Mouse (Mus musculus) spleen, embryonic (tissue): ENCODE measurements at regions not wholly inside any gene's neighbourhood (a gene's known extent, or its start where the extent isn't known, plus 50 kb on each side); places are given as distances from the start of the nearest gene placed in this dataset.
"Not testable (repeated sequence)": the region's sequence is repeated elsewhere in the genome, so short reads cannot be mapped to it uniquely, and the experiment has no call there.

ENCODE experiments used
- CTCF ChIA-PET: fragments of 350-600 bp; sonication (Branson Sonifier 250); formaldehyde crosslinking; loops from one replicate; lab custom pipeline; 2022; lab: Charles Lee

- CTCF ChIA-PET = not testable (repeated sequence)
Measured at GRCm38 (mm10) chr2:116526203-116526602, 352.3 kb upstream of the Tmco5 start.

GRCm38 (mm10) chr2:116536453-116536852 lies 342.0 kb upstream of the Tmco5 start:
- CTCF ChIA-PET = no interaction called here

- CTCF ChIA-PET = no interaction called here
Measured at GRCm38 (mm10) chr2:116559350-116559749, 319.1 kb upstream of the Tmco5 start.

- CTCF ChIA-PET = no interaction called here
Measured at GRCm38 (mm10) chr2:116583989-116584388, 294.5 kb upstream of the Tmco5 start.

GRCm38 (mm10) chr2:116586203-116586959 lies 292.1 kb upstream of the Tmco5 start:
- CTCF ChIA-PET = no interaction called here

GRCm38 (mm10) chr2:116605869-116606268 lies 272.6 kb upstream of the Tmco5 start:
- CTCF ChIA-PET = no interaction called here

- CTCF ChIA-PET = no interaction called here
Measured at GRCm38 (mm10) chr2:116639935-116640334, 238.6 kb upstream of the Tmco5 start.

GRCm38 (mm10) chr2:116652106-116652505 lies 226.4 kb upstream of the Tmco5 start:
- CTCF ChIA-PET = no interaction called here

- CTCF ChIA-PET = no interaction called here
Measured at GRCm38 (mm10) chr2:116685756-116686155, 192.7 kb upstream of the Tmco5 start.

GRCm38 (mm10) chr2:116697542-116697941 lies 180.9 kb upstream of the Tmco5 start:
- CTCF ChIA-PET = no interaction called here

GRCm38 (mm10) chr2:116704705-116705104 lies 173.8 kb upstream of the Tmco5 start:
- CTCF ChIA-PET = no interaction called here

GRCm38 (mm10) chr2:116709608-116710007 lies 168.9 kb upstream of the Tmco5 start:
- CTCF ChIA-PET = no interaction called here

GRCm38 (mm10) chr2:116716529-116717201 lies 161.8 kb upstream of the Tmco5 start:
- CTCF ChIA-PET = no interaction called here

GRCm38 (mm10) chr2:116718637-116719036 lies 159.9 kb upstream of the Tmco5 start:
- CTCF ChIA-PET = interaction anchor here (0.6 kb wide), 1 partner anchor 35 kb away, joined by 4 read pairs; no protein-coding TSS in a partner anchor

- CTCF ChIA-PET = no interaction called here
Measured at GRCm38 (mm10) chr2:116727591-116727990, 150.9 kb upstream of the Tmco5 start.

GRCm38 (mm10) chr2:116735702-116736101 lies 142.8 kb upstream of the Tmco5 start:
- CTCF ChIA-PET = no interaction called here

- CTCF ChIA-PET = no interaction called here
Measured at GRCm38 (mm10) chr2:116768459-116769047, 109.9 kb upstream of the Tmco5 start.

GRCm38 (mm10) chr2:116769186-116769585 lies 109.3 kb upstream of the Tmco5 start:
- CTCF ChIA-PET = no interaction called here

GRCm38 (mm10) chr2:116772569-116772968 lies 105.9 kb upstream of the Tmco5 start:
- CTCF ChIA-PET = no interaction called here

GRCm38 (mm10) chr2:116800141-116800540 lies 78.3 kb upstream of the Tmco5 start:
- CTCF ChIA-PET = no interaction called here

GRCm38 (mm10) chr2:116801578-116801977 lies 76.9 kb upstream of the Tmco5 start:
- CTCF ChIA-PET = no interaction called here

GRCm38 (mm10) chr2:116807207-116807606 lies 71.3 kb upstream of the Tmco5 start:
- CTCF ChIA-PET = interaction anchor here (0.5 kb wide), 1 partner anchor 10 kb away, joined by 3 read pairs; no protein-coding TSS in a partner anchor

GRCm38 (mm10) chr2:116807636-116808035 lies 70.9 kb upstream of the Tmco5 start:
- CTCF ChIA-PET = interaction anchor here (0.5 kb wide), 1 partner anchor 9 kb away, joined by 3 read pairs; no protein-coding TSS in a partner anchor
